8 mouse cellular contexts compared by ENCODE assay signal in the genomic region with DNA sequence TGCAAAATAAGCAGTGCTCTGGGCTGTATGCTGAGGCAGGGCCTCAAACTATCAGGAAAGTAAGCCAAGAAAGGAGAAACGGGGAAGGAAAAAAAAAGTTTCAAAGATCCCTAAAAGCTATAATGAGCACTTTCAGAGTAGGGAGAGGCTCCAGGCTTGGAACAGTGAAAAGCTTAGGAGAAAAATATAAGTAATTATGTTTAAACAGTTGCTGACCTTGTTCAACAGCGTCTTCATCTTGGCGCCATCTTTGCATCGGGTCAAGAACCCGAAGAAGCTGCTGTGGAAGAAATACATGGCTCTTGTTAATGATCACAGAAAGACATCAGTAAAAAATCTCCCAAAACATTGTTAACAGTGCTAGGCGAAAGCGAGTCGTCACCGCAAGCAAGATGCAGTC. TPM values are rescaled to one million over a fixed set of nuclear protein-coding genes. Genes with fewer than 3 reads are reported as not detected.
A peak's percentile ranks its signal among the peaks of the same experiment; 100 is the strongest.
DNase-seq lines count a peak whose midpoint lies in the region; ATAC-seq and TF ChIP-seq lines count a peak whose summit lies in the region.

No protein-coding gene starts in this region.

- H3K4me1 ChIP-seq in limb, embryonic 12.5 days (replicated peaks), result no peaks in the 10 kb centered on the region
- H3K4me1 ChIP-seq in olfactory bulb, adult 2 months (ENCODE audit: control insufficient read depth, insufficient read depth, low read length), result no peaks in the 10 kb centered on the region

- peak overlapping the region; percentile 62 for H3K27ac ChIP-seq in limb, embryonic 12.5 days
- H3K27ac ChIP-seq in olfactory bulb, adult 2 months (ENCODE audit: insufficient read depth, low read depth, low read length), result peak overlapping the region; percentile 64

- H3K36me3 ChIP-seq in limb, embryonic 12.5 days, result no peaks in the 10 kb centered on the region

- H3K27me3 ChIP-seq in limb, embryonic 12.5 days, result no peaks in the 10 kb centered on the region

- WGBS in limb, embryonic 12.5 days, result 0% methylated on average over 7 of the region's 9 CpGs
- 0% methylated on average over 9 of the region's 9 CpGs for WGBS in olfactory bulb, adult 2 months

- TF ChIP-seq POLR2A in olfactory bulb, adult 2 months (IDR thresholded peaks at IDR 0.05; ENCODE audit: insufficient read depth, low read depth, low read length), result no peak

- peak; percentile 19 for ATAC-seq in CD4-positive, CD25-positive, alpha-beta regulatory T cell, adult 4 months
- ATAC-seq in limb, embryonic 12.5 days (ENCODE audit: insufficient number of reproducible peaks, insufficient read depth, low FRiP score, low TSS enrichment, low read depth), result no peak

- H3K4me3 ChIP-seq in limb, embryonic 12.5 days (replicated peaks), result peak overlapping the region; percentile 40
- H3K4me3 ChIP-seq in olfactory bulb, adult 2 months (ENCODE audit: insufficient read depth, low read depth, low read length), result peak overlapping the region; percentile 69

- no peak for TF ChIP-seq CTCF in olfactory bulb, adult 2 months (IDR thresholded peaks at IDR 0.05; ENCODE audit: insufficient read depth, low read depth, low read length)

- peak; percentile 7 for DNase-seq in adrenal gland, postnatal 10 days
- DNase-seq in adrenal gland, postnatal 25 days, result no peak
- DNase-seq in fibroblast of lung, adult 2 months (ENCODE audit: low read depth), result peak; percentile 2
- DNase-seq in gastrocnemius, postnatal 10 days, result no peak
- DNase-seq in spleen, adult 18-20 months, result no peak

- no peaks in the 10 kb centered on the region for H3K9me3 ChIP-seq in limb, embryonic 12.5 days

- peak overlapping the region; percentile 52 for H3K9ac ChIP-seq in limb, embryonic 12.5 days (replicated peaks)

- peak overlapping the region; percentile 39 for H3K4me2 ChIP-seq in limb, embryonic 12.5 days

RNA-seq across cellular contexts. Expression of a gene that starts 0.6 kb away (rescaled TPM):
- 10 to 100 TPM in 1 of 2 experiments, not detected in 1; 26.4 TPM for total RNA-seq in adrenal gland, postnatal 10 days (2021)
- total RNA-seq in adrenal gland, postnatal 25 days (2021), result not detected in 2 replicates
- polyA plus RNA-seq in CD4-positive, CD25-positive, alpha-beta regulatory T cell, adult 4 months (2017; shearing (Covaris generic)), result 10 to 100 TPM; 68.4 to 94.0 TPM
- polyA plus RNA-seq in limb, embryonic 12.5 days (2016; fragmentation: Nextera tagmentation; extraction: Ambion mirVana), result 18.8 and 18.9 TPM in 2 replicates
- not detected in 2 replicates for polyA plus RNA-seq in olfactory bulb, adult 2 months (2012; ENCODE audit: insufficient read depth, insufficient read length, low replicate concordance, missing spikeins)
- 10 to 100 TPM in 1 of 2 experiments, not detected in 1; 15.4 TPM for total RNA-seq in gastrocnemius, postnatal 10 days (2021)

RNA-seq across cellular contexts. Expression of a gene that starts 41.5 kb away (rescaled TPM):
- total RNA-seq in adrenal gland, postnatal 10 days (2021), result 10 to 100 TPM in 1 of 2 experiments, not detected in 1; 77.7 TPM
- not detected in 2 replicates for total RNA-seq in adrenal gland, postnatal 25 days (2021)
- 100 to 1,000 TPM; 102 to 140 TPM for polyA plus RNA-seq in CD4-positive, CD25-positive, alpha-beta regulatory T cell, adult 4 months (2017; shearing (Covaris generic))
- 28.7 and 29.3 TPM in 2 replicates for polyA plus RNA-seq in limb, embryonic 12.5 days (2016; fragmentation: Nextera tagmentation; extraction: Ambion mirVana)
- not detected in 2 replicates for polyA plus RNA-seq in olfactory bulb, adult 2 months (2012; ENCODE audit: insufficient read depth, insufficient read length, low replicate concordance, missing spikeins)
- total RNA-seq in gastrocnemius, postnatal 10 days (2021), result 10 to 100 TPM in 1 of 2 experiments, not detected in 1; 56.8 TPM

Comparison
In these comparisons a context has a peak if more than half of its experiments do, and no peak if none do; other contexts are left out.
1. DNase-seq: peak in adrenal gland, postnatal 10 days (single experiment) and fibroblast of lung, adult 2 months (single experiment); none in adrenal gland, postnatal 25 days (single experiment), gastrocnemius, postnatal 10 days (single experiment) and spleen, adult 18-20 months (0 of 2).